ENCODE assay signal across 8 mouse cellular contexts in genomic region chr7:118314228-118314658, GRCm38 (mm10).
DNase-seq lines count a peak whose midpoint lies in the region.

No protein-coding gene starts in this region.

- intact Hi-C loops in left cerebral cortex, postnatal 14 days (cut with DNase I): loop anchor here (5.0 kb wide), 1 partner anchor 48 kb away; no protein-coding TSS in a partner anchor

- peak; percentile 28 for DNase-seq in adrenal gland, adult 2 months
- DNase-seq in adrenal gland, postnatal 25 days: no peak
- peak; percentile 18 for DNase-seq in 3134 (ENCODE audit: extremely low read depth, insufficient read length, low spot score)
- peak; percentile 56 to 68 for DNase-seq in cerebellum, postnatal 25 days
- DNase-seq in left cerebral cortex, postnatal 14 days (ENCODE audit: low spot score in 2 of 2): peak; percentile 41 to 62
- no peak for DNase-seq in gastrocnemius, postnatal 4 days (ENCODE audit: low spot score in 2 of 2)
- no peak for DNase-seq in gastrocnemius, postnatal 25 days
- no peak for DNase-seq in gastrocnemius, postnatal 10 days

Comparison
In these comparisons a context has a peak if more than half of its experiments do, and no peak if none do; other contexts are left out.
1. DNase-seq: peak in adrenal gland, adult 2 months (single experiment), 3134 (single experiment), cerebellum, postnatal 25 days (2 of 2) and left cerebral cortex, postnatal 14 days (2 of 2); none in adrenal gland, postnatal 25 days (single experiment), gastrocnemius, postnatal 4 days (0 of 2), gastrocnemius, postnatal 25 days (single experiment) and gastrocnemius, postnatal 10 days (single experiment).